Mouse (Mus musculus): ENCODE data around the gene Cabin1. TPM values are rescaled to one million over a fixed set of nuclear protein-coding genes. Genes with fewer than 3 reads are reported as not detected.
"Not testable (repeated sequence)": the region's sequence is repeated elsewhere in the genome, so short reads cannot be mapped to it uniquely, and the experiment has no call there.

The Cabin1 gene
- polyA plus RNA-seq, 1 experiment = 56.6 TPM

GRCm38 (mm10) chr10:75785442-75785841 is 21.3 kb upstream of the Cabin1 start:
- no peak for DNase-seq (ENCODE audit: low read depth)
- TF ChIP-seq POLR2A (IDR thresholded peaks at IDR 0.05; ENCODE audit: borderline replicate concordance, extremely low read depth, insufficient read depth, insufficient read length, poor library complexity, severe bottlenecking) = no peak
- no peak for TF ChIP-seq CTCF (IDR thresholded peaks at IDR 0.05; ENCODE audit: borderline replicate concordance, extremely low read depth, insufficient read depth, insufficient read length)

GRCm38 (mm10) chr10:75780769-75781578 is 16.8 kb upstream of the Cabin1 start, which contains the start of the genes Gm20441 and Gstt3:
Gene Gm20441, minus strand, starts transcription at chr10:75780954.
Gene Gstt3, minus strand, starts transcription at chr10:75781414.
- TF ChIP-seq CTCF (IDR thresholded peaks at IDR 0.05; ENCODE audit: borderline replicate concordance, extremely low read depth, insufficient read depth, insufficient read length) (no peak), POLR2A (IDR thresholded peaks at IDR 0.05; ENCODE audit: borderline replicate concordance, extremely low read depth, insufficient read depth, insufficient read length, poor library complexity, severe bottlenecking) (no peak)
- DNase-seq (ENCODE audit: low read depth) = peak; percentile 68

GRCm38 (mm10) chr10:75779206-75780174 is 15.3 kb upstream of the Cabin1 start:
- TF ChIP-seq POLR2A (IDR thresholded peaks at IDR 0.05; ENCODE audit: borderline replicate concordance, extremely low read depth, insufficient read depth, insufficient read length, poor library complexity, severe bottlenecking) = no peak
- DNase-seq (ENCODE audit: low read depth) = no peak

- no peak for DNase-seq (ENCODE audit: low read depth)
- TF ChIP-seq CTCF (IDR thresholded peaks at IDR 0.05; ENCODE audit: borderline replicate concordance, extremely low read depth, insufficient read depth, insufficient read length) = no peak
- TF ChIP-seq POLR2A (IDR thresholded peaks at IDR 0.05; ENCODE audit: borderline replicate concordance, extremely low read depth, insufficient read depth, insufficient read length, poor library complexity, severe bottlenecking) = no peak
Measured at GRCm38 (mm10) chr10:75777885-75778284, 13.7 kb upstream of the Cabin1 start.

- TF ChIP-seq POLR2A (IDR thresholded peaks at IDR 0.05; ENCODE audit: borderline replicate concordance, extremely low read depth, insufficient read depth, insufficient read length, poor library complexity, severe bottlenecking) (no peak), CTCF (IDR thresholded peaks at IDR 0.05; ENCODE audit: borderline replicate concordance, extremely low read depth, insufficient read depth, insufficient read length) (no peak)
- no peak for DNase-seq (ENCODE audit: low read depth)
Measured at GRCm38 (mm10) chr10:75776562-75776961, 12.4 kb upstream of the Cabin1 start.

- DNase-seq (ENCODE audit: low read depth) = no peak
- TF ChIP-seq CTCF (IDR thresholded peaks at IDR 0.05; ENCODE audit: borderline replicate concordance, extremely low read depth, insufficient read depth, insufficient read length) (no peak), POLR2A (IDR thresholded peaks at IDR 0.05; ENCODE audit: borderline replicate concordance, extremely low read depth, insufficient read depth, insufficient read length, poor library complexity, severe bottlenecking) (no peak)
Measured at GRCm38 (mm10) chr10:75774587-75774986, 10.4 kb upstream of the Cabin1 start.

- no peak for DNase-seq (ENCODE audit: low read depth)
- TF ChIP-seq CTCF (IDR thresholded peaks at IDR 0.05; ENCODE audit: borderline replicate concordance, extremely low read depth, insufficient read depth, insufficient read length) (no peak), POLR2A (IDR thresholded peaks at IDR 0.05; ENCODE audit: borderline replicate concordance, extremely low read depth, insufficient read depth, insufficient read length, poor library complexity, severe bottlenecking) (no peak)
Measured at GRCm38 (mm10) chr10:75774102-75774501, 10.0 kb upstream of the Cabin1 start.

- DNase-seq (ENCODE audit: low read depth) = peak; percentile 96
- TF ChIP-seq POLR2A (IDR thresholded peaks at IDR 0.05; ENCODE audit: borderline replicate concordance, extremely low read depth, insufficient read depth, insufficient read length, poor library complexity, severe bottlenecking) (no peak), CTCF (IDR thresholded peaks at IDR 0.05; ENCODE audit: borderline replicate concordance, extremely low read depth, insufficient read depth, insufficient read length) (peak; percentile 16; the same call in 1 of the 2 replicates)
Measured at GRCm38 (mm10) chr10:75772795-75773664, 8.9 kb upstream of the Cabin1 start, which contains the start of gene Ddt. Gene Ddt, minus strand, starts transcription at chr10:75773414.

GRCm38 (mm10) chr10:75767756-75768155 is 3.6 kb upstream of the Cabin1 start:
- not testable (repeated sequence) for DNase-seq (ENCODE audit: low read depth)

- TF ChIP-seq CTCF (IDR thresholded peaks at IDR 0.05; ENCODE audit: borderline replicate concordance, extremely low read depth, insufficient read depth, insufficient read length) (no peak), POLR2A (IDR thresholded peaks at IDR 0.05; ENCODE audit: borderline replicate concordance, extremely low read depth, insufficient read depth, insufficient read length, poor library complexity, severe bottlenecking) (no peak)
- DNase-seq (ENCODE audit: low read depth) = no peak
Measured at GRCm38 (mm10) chr10:75766856-75767255, 2.7 kb upstream of the Cabin1 start.

All from brain, embryonic 14.5 days (tissue).